Mouse (Mus musculus): ENCODE measurements around the gene Strip2. TPM values are rescaled to one million over a fixed set of nuclear protein-coding genes. Genes with fewer than 3 reads are reported as not detected.

Gene Strip2
- polyA plus RNA-seq, 1 experiment from 2014 or later: 4.2 TPM

DNA sequence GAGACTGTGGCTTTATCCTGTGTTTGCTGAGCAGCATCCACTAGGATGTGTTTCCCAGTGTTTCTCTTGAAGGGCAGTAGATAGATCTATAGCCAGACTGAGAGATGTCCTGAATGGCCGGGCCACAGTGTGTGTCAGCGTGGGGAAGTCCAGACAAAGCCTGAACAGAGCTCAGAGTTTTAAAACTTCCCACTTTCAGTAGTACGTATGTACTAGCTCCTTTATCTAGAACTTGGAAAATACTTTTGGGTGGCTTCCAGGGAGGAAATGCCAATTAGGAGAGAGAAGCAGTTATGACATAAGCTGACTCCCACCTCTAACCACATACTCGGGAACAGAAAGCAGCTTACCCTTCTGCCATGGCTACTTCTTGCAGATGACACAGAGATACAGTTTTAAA is 23.6 kb downstream of the Strip2 start:
- Histone ChIP-seq H3K4me1 (ENCODE audit: control insufficient read depth, insufficient read depth, low read length) (no peaks in the 10 kb centered on the region), H3K4me3 (ENCODE audit: low read depth, low read length) (no peak overlapping the region), H3K27ac (ENCODE audit: low read length) (no peak overlapping the region), H3K4me2 (ENCODE audit: low read length) (no peak overlapping the region), H3K27me3 (ENCODE audit: control insufficient read depth, insufficient read depth, low read depth, low read length) (no peaks in the 10 kb centered on the region), H3K36me3 (ENCODE audit: control insufficient read depth, insufficient read depth, low read length) (no peaks in the 10 kb centered on the region), H3K9me3 (replicated peaks; ENCODE audit: control insufficient read depth, low read length, poor library complexity, severe bottlenecking) (no peaks in the 10 kb centered on the region), H3K9ac (ENCODE audit: low read depth, low read length) (no peak overlapping the region)
- ATAC-seq: no peak
- WGBS: 87% methylated on average over 4 of the region's 4 CpGs

DNA sequence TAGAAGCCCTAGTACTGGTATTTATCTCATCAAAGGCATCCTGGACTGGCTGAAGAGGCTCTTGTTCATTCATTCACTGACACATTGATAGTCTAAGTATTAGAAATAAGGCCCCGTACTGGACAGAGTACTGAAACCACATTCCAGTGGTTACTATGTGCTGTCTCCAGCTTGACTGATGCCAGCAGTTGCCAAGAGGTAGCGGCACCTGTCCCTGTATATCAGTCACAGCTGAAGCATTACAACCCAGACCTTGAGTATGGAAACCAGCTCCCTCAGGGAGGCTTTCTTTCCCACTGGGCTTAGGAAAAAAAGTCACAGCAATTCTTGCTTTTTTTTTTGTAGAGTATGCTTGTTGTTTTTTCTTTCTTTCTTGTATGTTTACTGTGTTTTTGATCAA is 24.2 kb downstream of the Strip2 start:
- Histone ChIP-seq H3K4me2 (ENCODE audit: low read length) (no peak overlapping the region), H3K27me3 (ENCODE audit: control insufficient read depth, insufficient read depth, low read depth, low read length) (no peaks in the 10 kb centered on the region), H3K4me3 (ENCODE audit: low read depth, low read length) (no peak overlapping the region), H3K27ac (ENCODE audit: low read length) (no peak overlapping the region), H3K4me1 (ENCODE audit: control insufficient read depth, insufficient read depth, low read length) (no peaks in the 10 kb centered on the region), H3K36me3 (ENCODE audit: control insufficient read depth, insufficient read depth, low read length) (no peaks in the 10 kb centered on the region), H3K9me3 (replicated peaks; ENCODE audit: control insufficient read depth, low read length, poor library complexity, severe bottlenecking) (no peaks in the 10 kb centered on the region), H3K9ac (ENCODE audit: low read depth, low read length) (no peak overlapping the region)
- WGBS: 72% methylated on average over 2 of the region's 2 CpGs
- ATAC-seq: no peak

DNA sequence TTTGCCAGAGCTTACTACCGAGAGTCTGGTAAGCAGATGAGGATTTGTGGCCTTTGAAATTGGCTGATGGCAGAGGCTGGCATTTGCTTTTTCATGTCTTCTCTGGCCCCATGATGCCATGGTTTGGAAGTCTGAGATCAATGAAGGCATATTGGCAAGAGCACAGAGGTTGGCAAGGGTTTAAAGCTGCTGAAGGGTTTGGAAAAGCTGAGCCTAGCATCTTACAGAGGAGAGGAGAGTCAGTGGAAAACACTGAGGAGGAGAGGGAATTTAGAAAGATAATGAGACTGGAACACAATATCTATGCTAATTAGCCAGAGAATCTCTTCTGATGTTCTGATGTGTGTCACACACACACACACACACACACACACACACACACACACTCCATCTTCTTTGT is 27.7 kb downstream of the Strip2 start:
- no peak overlapping the region for H3K4me2 ChIP-seq (ENCODE audit: low read length)
- 32% methylated on average over 1 of the region's 1 CpGs for WGBS
- no peaks in the 10 kb centered on the region for H3K4me1 ChIP-seq (ENCODE audit: control insufficient read depth, insufficient read depth, low read length)
- H3K27me3 ChIP-seq (ENCODE audit: control insufficient read depth, insufficient read depth, low read depth, low read length): no peaks in the 10 kb centered on the region
- H3K9me3 ChIP-seq (replicated peaks; ENCODE audit: control insufficient read depth, low read length, poor library complexity, severe bottlenecking): no peaks in the 10 kb centered on the region
- no peak overlapping the region for H3K9ac ChIP-seq (ENCODE audit: low read depth, low read length)
- H3K4me3 ChIP-seq (ENCODE audit: low read depth, low read length): no peak overlapping the region
- H3K27ac ChIP-seq (ENCODE audit: low read length): peak overlapping the region; percentile 33; the same call in 1 of the 2 replicates
- ATAC-seq: 0 out of 2 replicates have a peak, but pooled peaks have one; percentile 25
- H3K36me3 ChIP-seq (ENCODE audit: control insufficient read depth, insufficient read depth, low read length): no peaks in the 10 kb centered on the region

DNA sequence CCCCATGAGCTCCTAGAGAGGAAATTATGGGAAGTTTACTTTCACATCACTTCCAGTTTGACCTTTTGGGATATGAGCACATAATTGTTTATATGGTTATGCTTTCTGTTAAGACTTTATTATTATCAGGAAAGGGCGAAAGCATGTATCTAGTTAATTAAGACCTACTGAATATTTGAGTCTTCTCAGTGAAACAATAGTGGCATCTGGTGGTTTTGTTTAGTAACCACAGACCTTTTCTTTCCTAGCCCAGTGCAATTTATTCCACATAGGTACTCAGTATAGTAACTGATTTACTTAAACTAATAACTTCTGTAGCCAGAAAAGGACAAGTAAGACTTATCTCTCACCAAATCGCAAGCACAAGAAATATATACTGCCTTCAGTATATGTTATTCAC is 29.8 kb downstream of the Strip2 start:
- no peak overlapping the region for H3K4me3 ChIP-seq (ENCODE audit: low read depth, low read length)
- WGBS: 95% methylated on average over 2 of the region's 2 CpGs
- no peaks in the 10 kb centered on the region for H3K4me1 ChIP-seq (ENCODE audit: control insufficient read depth, insufficient read depth, low read length)
- H3K9me3 ChIP-seq (replicated peaks; ENCODE audit: control insufficient read depth, low read length, poor library complexity, severe bottlenecking): no peaks in the 10 kb centered on the region
- no peak overlapping the region for H3K27ac ChIP-seq (ENCODE audit: low read length)
- no peaks in the 10 kb centered on the region for H3K36me3 ChIP-seq (ENCODE audit: control insufficient read depth, insufficient read depth, low read length)
- no peak for ATAC-seq
- no peaks in the 10 kb centered on the region for H3K27me3 ChIP-seq (ENCODE audit: control insufficient read depth, insufficient read depth, low read depth, low read length)
- H3K9ac ChIP-seq (ENCODE audit: low read depth, low read length): no peak overlapping the region
- H3K4me2 ChIP-seq (ENCODE audit: low read length): no peak overlapping the region

DNA sequence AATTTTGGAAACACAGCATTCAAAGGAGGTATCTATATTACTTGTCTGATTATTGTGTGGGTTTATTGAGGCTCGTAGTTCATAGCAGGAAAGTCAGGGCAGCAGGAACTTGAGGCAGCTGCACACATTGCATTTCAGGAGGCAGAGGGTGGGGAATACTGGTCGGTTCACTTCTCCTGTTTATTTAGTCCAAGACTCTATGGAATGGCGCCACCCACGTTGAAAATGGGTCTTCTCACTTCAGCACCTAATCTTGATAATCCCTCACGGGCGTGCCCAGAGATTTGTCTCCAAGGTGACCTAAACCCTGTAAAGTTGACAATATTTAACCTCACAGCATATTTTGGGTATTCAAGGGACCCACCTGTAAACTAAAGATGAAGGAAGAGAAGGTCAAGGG is 31.0 kb downstream of the Strip2 start:
- no peaks in the 10 kb centered on the region for H3K36me3 ChIP-seq (ENCODE audit: control insufficient read depth, insufficient read depth, low read length)
- H3K4me2 ChIP-seq (ENCODE audit: low read length): no peak overlapping the region
- 67% methylated on average over 6 of the region's 6 CpGs for WGBS
- H3K4me3 ChIP-seq (ENCODE audit: low read depth, low read length): no peak overlapping the region
- ATAC-seq: no peak
- no peaks in the 10 kb centered on the region for H3K9me3 ChIP-seq (replicated peaks; ENCODE audit: control insufficient read depth, low read length, poor library complexity, severe bottlenecking)
- no peak overlapping the region for H3K9ac ChIP-seq (ENCODE audit: low read depth, low read length)
- H3K27me3 ChIP-seq (ENCODE audit: control insufficient read depth, insufficient read depth, low read depth, low read length): no peaks in the 10 kb centered on the region
- no peaks in the 10 kb centered on the region for H3K4me1 ChIP-seq (ENCODE audit: control insufficient read depth, insufficient read depth, low read length)
- H3K27ac ChIP-seq (ENCODE audit: low read length): no peak overlapping the region

DNA sequence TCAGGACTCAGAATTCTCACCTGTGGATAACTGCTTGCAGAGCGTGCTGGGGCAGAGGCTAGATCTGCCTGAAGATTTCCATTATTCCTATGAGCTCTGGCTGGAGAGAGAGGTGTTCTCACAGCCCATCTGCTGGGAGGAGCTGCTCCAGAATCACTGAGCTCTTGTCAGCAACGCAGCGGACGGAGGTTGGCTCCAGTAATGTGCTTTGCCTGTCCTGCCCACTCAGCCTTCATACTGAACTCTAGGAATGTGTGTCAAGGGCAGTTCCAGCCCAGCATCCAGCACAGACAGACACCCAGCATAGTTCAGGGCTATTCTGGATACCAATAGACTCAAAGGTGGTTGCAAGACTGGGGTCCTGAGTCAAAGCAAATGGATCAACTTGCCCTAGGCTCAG is 39.9 kb downstream of the Strip2 start:
- no peak for ATAC-seq
- no peak overlapping the region for H3K27ac ChIP-seq (ENCODE audit: low read length)
- H3K9ac ChIP-seq (ENCODE audit: low read depth, low read length): no peak overlapping the region
- H3K4me1 ChIP-seq (ENCODE audit: control insufficient read depth, insufficient read depth, low read length): no peaks in the 10 kb centered on the region
- H3K36me3 ChIP-seq (ENCODE audit: control insufficient read depth, insufficient read depth, low read length): no peaks in the 10 kb centered on the region
- no peak overlapping the region for H3K4me2 ChIP-seq (ENCODE audit: low read length)
- no peak overlapping the region for H3K4me3 ChIP-seq (ENCODE audit: low read depth, low read length)
- WGBS: 92% methylated on average over 4 of the region's 4 CpGs
- H3K27me3 ChIP-seq (ENCODE audit: control insufficient read depth, insufficient read depth, low read depth, low read length): no peaks in the 10 kb centered on the region
- no peaks in the 10 kb centered on the region for H3K9me3 ChIP-seq (replicated peaks; ENCODE audit: control insufficient read depth, low read length, poor library complexity, severe bottlenecking)

DNA sequence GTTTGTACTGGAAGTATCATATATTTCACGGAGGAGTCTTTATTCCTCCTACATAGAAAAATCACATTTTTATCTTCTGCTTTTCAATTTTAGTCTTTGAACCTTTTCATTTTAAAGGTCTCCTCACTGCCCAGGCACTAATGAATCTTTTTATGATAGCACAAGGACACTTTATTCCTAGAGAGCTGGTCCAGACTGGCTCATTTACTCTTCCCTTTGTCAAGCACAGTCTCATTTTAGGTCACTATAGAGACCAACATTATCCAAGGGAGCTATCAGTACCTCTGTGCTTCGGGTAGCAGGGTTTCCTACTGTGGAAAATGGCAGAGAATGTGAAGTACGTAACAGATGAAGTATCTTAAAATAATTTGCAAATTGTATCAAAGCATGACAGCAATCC is 41.9 kb downstream of the Strip2 start:
- Histone ChIP-seq H3K4me1 (ENCODE audit: control insufficient read depth, insufficient read depth, low read length) (no peaks in the 10 kb centered on the region), H3K36me3 (ENCODE audit: control insufficient read depth, insufficient read depth, low read length) (no peaks in the 10 kb centered on the region), H3K27ac (ENCODE audit: low read length) (no peak overlapping the region), H3K9ac (ENCODE audit: low read depth, low read length) (no peak overlapping the region), H3K4me2 (ENCODE audit: low read length) (no peak overlapping the region), H3K27me3 (ENCODE audit: control insufficient read depth, insufficient read depth, low read depth, low read length) (no peaks in the 10 kb centered on the region), H3K9me3 (replicated peaks; ENCODE audit: control insufficient read depth, low read length, poor library complexity, severe bottlenecking) (no peaks in the 10 kb centered on the region), H3K4me3 (ENCODE audit: low read depth, low read length) (no peak overlapping the region)
- ATAC-seq: no peak
- WGBS: 56% methylated on average over 3 of the region's 3 CpGs

DNA sequence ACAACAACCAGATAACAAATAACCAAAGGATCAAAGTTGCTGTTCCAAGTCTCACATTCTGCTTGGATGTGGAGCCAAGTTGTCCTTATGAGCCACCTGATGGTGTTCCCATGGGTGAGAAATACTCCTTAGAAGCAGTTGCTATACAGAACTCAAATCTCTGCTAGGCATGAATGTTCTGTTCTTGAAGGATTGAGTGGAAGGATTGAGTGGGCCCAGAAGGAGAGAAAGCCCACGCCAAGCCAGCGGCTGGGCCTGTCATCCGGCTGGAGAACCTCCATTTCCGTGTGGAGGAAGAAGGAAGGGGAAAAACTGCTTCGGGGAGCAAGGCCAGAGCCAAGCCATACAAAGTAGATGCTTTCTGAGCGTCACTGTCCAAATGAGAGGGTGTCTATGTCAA is 44.3 kb downstream of the Strip2 start:
- no peaks in the 10 kb centered on the region for H3K9me3 ChIP-seq (replicated peaks; ENCODE audit: control insufficient read depth, low read length, poor library complexity, severe bottlenecking)
- no peak for ATAC-seq
- H3K9ac ChIP-seq (ENCODE audit: low read depth, low read length): no peak overlapping the region
- 93% methylated on average over 6 of the region's 6 CpGs for WGBS
- H3K4me1 ChIP-seq (ENCODE audit: control insufficient read depth, insufficient read depth, low read length): no peaks in the 10 kb centered on the region
- H3K4me2 ChIP-seq (ENCODE audit: low read length): no peak overlapping the region
- H3K36me3 ChIP-seq (ENCODE audit: control insufficient read depth, insufficient read depth, low read length): no peaks in the 10 kb centered on the region
- no peak overlapping the region for H3K27ac ChIP-seq (ENCODE audit: low read length)
- H3K27me3 ChIP-seq (ENCODE audit: control insufficient read depth, insufficient read depth, low read depth, low read length): no peaks in the 10 kb centered on the region
- H3K4me3 ChIP-seq (ENCODE audit: low read depth, low read length): no peak overlapping the region

DNA sequence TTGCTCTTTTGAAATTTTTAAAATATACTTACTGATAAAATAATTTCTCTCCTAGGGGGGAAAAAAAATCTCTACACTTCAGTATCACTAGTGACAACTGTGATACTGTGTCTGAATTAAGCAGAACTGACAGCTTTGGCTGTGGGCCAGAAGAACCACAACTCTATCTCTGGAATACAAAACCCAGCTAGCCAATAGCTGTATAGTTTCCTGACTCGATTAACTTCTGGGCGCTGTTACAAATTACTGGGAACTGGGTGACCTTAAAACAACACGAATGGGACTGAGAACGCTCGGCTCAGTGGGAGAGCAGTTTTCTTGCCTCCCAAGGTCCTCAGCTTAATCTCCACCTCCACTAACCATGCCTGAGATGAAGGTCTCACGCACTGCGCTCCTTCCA is 51.1 kb downstream of the Strip2 start:
- H3K4me2 ChIP-seq (ENCODE audit: low read length): no peak overlapping the region
- no peaks in the 10 kb centered on the region for H3K36me3 ChIP-seq (ENCODE audit: control insufficient read depth, insufficient read depth, low read length)
- H3K4me3 ChIP-seq (ENCODE audit: low read depth, low read length): no peak overlapping the region
- no peak overlapping the region for H3K9ac ChIP-seq (ENCODE audit: low read depth, low read length)
- no peaks in the 10 kb centered on the region for H3K4me1 ChIP-seq (ENCODE audit: control insufficient read depth, insufficient read depth, low read length)
- no peak for ATAC-seq
- no peak overlapping the region for H3K27ac ChIP-seq (ENCODE audit: low read length)
- H3K9me3 ChIP-seq (replicated peaks; ENCODE audit: control insufficient read depth, low read length, poor library complexity, severe bottlenecking): no peaks in the 10 kb centered on the region
- 48% methylated on average over 7 of the region's 7 CpGs for WGBS
- no peaks in the 10 kb centered on the region for H3K27me3 ChIP-seq (ENCODE audit: control insufficient read depth, insufficient read depth, low read depth, low read length)

DNA sequence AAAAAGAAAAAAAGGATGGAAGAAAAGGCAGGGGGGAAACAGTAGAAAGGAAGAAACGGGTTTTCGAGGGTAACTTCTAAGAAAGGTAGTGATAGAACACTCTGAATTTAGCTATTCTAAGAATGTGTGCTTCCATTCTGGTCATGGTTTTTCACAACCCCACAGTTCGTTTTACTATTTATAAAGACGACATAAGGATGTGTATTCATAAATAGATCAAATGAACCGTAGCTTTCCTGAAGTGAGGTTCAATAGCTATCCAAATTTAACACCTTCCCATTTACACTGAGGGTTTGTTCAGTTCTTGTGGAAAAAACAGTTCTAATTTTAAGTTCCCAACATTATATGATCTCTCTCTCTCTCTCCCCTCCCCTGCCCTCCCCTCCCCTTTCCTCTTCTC is 56.5 kb downstream of the Strip2 start:
- Histone ChIP-seq H3K9ac (ENCODE audit: low read depth, low read length) (no peak overlapping the region), H3K27me3 (ENCODE audit: control insufficient read depth, insufficient read depth, low read depth, low read length) (no peaks in the 10 kb centered on the region), H3K4me1 (ENCODE audit: control insufficient read depth, insufficient read depth, low read length) (no peaks in the 10 kb centered on the region), H3K36me3 (ENCODE audit: control insufficient read depth, insufficient read depth, low read length) (no peaks in the 10 kb centered on the region), H3K4me2 (ENCODE audit: low read length) (no peak overlapping the region), H3K4me3 (ENCODE audit: low read depth, low read length) (no peak overlapping the region), H3K9me3 (replicated peaks; ENCODE audit: control insufficient read depth, low read length, poor library complexity, severe bottlenecking) (no peaks in the 10 kb centered on the region), H3K27ac (ENCODE audit: low read length) (no peak overlapping the region)
- no peak for ATAC-seq
- WGBS: 82% methylated on average over 5 of the region's 5 CpGs

Data from midbrain, embryonic 16.5 days (tissue).